Mouse (Mus musculus) ES-CJ7 (cell line): ENCODE measurements around the gene Cwc22.

ENCODE experiments used
- DNase-seq: peaks from one replicate; pipeline ENCODE4 v3.0.0; 2011; ENCODE audit warnings: low read depth, low spot score

Cwc22 gene

DNA sequence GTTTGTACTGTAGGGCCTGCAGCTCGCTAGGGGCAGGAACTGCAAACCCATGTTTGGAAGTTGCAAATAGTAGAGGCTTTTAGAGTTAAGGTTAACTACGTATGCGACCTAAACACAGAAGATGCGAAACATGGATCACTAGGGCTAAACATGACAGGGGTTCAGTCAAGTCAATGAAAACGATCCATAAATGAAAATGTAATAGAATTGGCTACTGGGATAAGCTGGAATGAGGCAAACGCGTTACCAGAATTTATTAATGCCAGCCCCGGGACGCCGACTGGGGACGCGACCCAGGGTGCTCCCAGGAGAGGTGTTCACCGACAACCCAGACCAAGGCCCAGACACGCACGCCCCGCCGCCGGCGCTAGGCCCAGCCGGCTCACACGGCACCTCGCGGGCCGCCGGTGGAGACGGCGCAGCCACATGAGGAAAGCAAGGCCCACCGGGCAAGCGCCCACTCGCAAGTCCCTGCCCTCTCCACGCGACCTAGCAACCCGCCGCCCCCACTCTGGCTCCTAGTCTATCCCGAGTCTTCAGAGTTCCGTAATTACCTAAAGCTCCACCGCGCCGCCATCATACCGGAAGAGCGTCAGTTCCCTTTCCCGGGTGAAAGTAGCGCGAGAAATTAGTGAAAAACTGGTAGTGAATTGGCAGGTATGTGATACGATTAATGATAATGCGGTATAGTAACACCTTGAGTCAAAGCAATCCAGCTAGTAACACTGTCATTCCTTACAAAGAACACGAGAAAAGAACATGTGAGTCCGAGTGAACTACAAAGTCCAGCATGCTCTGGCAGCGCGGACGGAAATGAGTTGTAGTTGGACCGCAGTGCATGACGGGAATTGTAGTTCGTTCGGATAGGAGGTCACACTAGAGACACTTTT, at the start of gene Cwc22:
Gene Cwc22, minus strand, starts transcription at position 780 of the 890 bp plus-strand sequence.
- DNase-seq = peak; percentile 94

DNA sequence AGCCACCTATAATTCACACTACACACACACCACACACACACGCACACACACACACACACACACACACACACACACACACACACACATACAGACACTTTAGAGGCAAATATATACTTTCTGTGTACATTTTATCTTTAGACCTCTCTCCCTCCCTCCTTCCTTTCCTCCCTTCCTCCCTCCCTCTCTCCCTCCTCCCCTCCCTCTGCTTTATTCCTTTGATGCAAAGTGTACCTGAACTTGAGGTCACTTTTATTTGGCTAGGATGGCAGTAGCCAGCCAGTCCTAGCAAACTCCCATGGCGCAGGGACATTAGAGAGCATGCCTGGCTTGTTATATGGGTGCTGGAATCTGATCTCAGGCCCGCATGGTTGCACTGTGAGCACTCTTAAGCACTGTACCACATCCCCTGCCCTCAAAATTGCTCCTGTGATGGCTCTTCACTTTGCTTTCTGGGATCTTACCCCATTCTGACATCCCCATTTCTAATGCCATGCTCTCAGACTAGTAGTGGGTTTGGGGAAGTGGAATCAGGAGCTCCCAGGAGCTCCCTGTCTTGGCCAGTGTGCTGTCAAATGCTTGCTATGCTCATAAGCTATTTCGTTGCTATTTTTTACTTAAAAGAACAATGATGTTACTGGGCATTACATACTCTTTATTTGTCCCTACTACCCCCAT, 47.7 kb upstream of the Cwc22 start:
- DNase-seq = no peak

DNA sequence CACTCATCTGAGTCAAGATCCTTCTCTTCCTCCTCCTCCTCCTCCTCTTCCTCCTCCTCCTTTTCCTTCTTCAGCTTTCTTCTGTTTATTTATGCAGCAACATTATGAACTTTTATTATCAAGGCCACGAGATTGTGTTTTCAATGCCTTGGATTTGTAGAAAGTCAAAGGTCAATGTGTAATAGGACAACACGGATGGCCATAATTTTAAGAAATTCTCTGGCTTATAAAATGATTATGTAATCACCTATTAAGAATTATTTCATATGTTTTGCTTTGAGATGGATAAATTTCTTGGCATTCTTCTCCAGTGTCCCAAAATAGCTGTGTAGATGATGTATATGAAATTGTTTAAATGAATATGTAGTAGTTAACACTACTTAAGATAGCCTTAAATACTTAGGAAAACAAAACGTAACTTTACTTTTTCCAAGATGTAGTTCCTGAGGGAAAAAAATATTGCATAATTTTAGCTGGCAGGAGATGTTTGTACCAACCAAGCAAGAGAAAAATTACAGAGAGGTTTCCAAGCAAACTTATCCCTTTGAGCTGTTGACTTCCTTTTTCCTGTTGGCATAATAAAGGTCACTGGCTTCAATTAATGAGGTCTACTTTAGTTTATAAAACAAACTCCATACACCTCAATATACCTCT, 46.9 kb upstream of the Cwc22 start:
- DNase-seq = no peak

DNA sequence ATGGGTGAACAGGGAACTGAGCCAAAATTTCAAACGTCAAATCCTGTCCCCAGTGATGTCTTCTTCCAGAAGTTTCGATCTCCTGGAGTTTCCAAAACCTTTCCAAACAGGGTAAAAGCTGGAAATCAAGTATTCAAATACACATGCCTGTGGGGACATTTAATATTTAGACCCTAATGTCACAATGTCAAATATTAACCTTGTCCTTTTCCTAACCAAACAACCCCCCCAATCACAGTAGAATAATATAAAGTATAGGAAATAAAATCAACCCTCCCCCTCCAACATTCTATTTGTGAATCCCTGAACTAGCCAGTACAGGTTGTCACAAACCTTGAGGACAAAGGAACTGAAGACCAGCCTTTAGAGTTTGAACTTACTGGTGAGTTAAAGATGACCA, 44.6 kb upstream of the Cwc22 start:
- no peak for DNase-seq

DNA sequence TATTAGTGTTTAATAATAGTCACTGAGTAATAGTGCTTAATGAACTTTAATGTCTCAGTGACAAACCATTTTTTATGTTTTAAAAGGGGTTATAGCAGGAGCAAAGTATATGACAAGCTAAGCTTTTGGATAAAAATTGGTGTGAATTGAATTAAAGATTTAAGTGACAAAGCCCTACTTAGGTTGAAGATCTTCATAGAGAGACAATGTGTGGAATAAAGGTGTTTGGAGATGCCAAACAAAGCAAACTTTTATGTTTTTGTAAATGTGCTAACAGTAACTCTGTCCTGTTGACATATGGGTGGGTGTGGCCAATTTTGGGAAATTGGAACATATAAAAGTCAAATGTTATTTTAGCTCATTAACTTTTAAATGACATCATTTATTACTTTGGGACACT, 43.9 kb upstream of the Cwc22 start:
- DNase-seq = no peak

DNA sequence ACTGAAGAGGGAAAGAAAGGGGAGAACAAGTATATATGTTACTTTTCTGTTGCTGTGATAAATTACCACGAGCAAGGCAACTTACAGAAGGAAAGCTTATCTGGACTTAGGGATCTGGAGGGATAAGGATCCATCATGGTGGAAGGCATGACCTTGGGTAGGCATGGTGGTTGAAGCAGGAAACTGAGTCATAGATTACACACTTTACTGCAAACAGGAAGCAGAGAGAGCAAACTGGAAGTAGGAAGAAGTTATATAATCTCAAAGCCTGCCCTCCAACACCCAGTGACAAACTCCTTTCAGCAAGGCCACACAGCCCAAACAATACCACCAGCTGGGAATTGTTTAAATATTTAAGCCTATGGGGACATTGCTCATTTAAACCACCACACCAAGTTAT, 43.2 kb upstream of the Cwc22 start:
- DNase-seq = no peak

DNA sequence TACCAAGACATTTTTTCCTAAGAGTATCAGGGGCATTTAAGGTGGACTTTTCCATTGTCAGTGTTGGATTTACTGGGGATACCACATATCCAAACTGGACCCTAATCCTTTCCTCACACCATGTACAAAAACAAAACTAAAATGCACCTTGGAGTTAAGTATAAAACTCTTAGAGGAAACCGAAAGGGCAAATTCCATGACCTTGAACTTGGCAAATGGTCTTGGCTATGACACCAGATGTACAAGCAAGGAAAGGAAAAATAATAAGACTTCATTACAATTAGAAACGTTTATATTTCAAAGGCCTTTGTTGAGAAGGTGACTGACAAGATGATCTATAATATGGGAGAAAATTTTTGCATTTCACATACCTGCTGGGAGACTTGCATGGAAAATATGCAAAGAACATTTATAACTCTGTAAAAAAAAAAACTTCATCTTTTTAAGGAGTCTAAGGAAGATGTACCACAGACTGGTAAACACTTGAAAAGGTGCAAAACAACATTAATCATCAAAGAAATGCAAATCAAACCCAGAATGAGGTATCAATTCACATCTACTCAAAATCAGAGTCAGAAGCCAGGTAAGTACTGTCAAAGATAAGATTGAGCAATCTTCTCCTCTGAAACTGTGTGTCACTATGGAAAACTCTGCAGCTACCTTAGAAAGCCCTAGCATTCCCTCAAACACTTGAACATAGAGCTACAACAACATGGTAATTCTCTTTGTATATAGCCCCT, 40.0 kb upstream of the Cwc22 start:
- no peak for DNase-seq

DNA sequence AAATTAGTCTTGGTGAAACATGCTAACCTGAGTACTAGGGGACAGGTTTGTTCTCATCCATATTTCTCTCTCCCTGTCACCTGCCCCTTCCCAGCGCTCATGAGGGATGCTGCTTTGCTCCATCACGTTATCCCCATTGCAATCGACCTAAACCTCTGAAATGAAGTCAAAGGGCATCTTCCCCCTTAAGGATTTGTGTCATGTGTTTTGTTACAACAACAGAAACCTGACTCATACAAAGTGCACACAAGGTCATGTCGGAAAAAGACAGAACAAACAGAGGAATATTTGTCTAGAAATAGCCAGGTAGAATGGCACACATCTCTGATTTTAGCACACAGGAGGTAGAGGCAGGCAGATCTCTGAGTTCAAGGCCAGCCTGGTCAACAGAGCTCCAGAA, 38.0 kb upstream of the Cwc22 start:
- DNase-seq = no peak

DNA sequence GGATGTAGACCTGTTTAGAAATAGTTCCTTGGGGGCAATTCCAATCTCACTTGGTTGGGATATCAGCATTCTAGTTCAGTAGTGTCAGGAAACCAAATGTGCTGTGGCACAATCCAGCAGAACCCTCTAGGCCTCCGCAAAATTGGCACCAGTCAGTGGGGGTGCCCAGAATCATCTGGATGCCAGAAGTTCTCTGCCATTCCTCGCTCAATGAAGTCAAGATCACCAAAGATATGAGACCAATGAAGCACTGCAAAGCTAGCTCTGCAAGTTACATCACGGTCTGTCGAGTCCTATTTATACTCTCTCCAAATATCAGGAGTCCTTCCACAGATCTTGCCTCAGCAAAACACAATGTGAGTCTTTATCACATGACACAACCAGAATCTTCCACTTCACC, 35.7 kb upstream of the Cwc22 start:
- DNase-seq = no peak

DNA sequence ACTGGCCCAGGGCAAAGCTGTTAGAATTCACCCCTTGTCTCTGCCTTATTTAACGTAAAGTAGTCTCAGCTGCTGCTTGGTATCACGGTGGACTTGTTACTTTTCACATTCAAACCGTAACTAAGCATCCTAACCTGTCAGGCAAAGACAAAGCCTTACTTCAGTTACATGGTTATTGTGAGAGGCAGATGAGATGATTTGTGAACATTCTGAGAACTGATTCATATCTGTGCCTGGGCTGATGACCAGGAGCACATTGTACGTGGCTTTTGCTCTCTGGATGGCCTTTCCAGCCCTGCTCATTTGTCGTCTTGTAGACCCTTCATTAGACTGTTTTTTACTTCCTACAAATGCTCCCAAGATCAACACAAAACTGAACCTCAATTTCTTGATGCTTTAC, 34.5 kb upstream of the Cwc22 start:
- no peak for DNase-seq

DNA sequence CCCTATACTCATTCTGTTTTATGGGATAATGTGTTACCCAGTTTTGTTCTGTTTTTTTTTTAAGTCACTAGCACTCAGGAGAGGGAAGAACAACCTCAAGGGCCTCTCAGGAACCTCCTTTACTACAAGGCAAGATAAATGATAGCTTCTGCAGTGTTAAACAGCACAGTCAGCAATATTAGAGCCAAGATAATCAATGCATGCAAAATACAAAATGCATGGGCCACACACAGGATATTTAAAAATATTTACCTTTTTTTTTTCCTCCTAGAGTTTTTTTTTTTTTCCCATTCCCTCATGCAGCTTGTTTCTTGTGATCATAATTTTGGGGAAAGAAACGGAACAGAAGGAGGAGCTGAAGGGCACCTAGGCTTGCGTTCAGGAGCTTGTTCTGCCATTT, 33.3 kb upstream of the Cwc22 start:
- no peak for DNase-seq

DNA sequence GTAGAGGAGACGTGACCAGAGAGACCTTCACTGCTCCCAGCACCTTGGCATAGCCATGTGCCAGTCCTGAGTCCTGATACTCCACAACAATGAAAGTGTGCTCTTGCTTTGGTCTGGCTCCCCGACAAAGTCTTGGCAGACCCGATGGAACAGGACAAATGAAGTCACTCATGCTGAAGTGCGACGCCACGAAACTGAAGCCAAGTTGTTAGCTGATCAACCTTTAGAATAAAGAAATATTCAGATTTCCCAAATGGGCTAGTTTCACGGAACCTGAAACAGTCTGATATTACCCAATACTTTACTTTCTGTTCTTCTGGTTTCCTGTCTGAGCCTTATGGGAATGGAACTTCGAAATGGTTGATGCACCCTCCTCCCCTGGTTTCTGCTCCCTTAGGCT, 32.9 kb upstream of the Cwc22 start:
- no peak for DNase-seq

DNA sequence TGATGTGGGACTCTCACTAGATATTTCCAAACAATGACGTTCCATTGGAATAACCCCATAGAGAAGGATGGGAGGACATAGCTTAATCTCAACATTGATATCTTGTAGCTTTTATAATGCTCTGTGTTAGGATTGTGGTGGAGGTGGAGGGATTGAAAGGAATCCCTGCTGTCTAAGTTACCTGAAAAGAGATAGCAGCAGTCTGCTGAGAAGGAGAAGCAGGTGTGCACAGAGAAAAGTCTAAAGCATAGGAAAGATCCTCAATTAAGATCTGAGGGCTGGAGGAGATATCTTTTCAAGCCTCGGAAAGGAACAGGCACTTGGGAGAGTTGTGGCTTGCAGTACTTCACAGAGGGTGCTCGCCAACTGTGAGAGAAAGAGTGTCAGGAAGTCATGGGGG, 32.1 kb upstream of the Cwc22 start:
- no peak for DNase-seq

DNA sequence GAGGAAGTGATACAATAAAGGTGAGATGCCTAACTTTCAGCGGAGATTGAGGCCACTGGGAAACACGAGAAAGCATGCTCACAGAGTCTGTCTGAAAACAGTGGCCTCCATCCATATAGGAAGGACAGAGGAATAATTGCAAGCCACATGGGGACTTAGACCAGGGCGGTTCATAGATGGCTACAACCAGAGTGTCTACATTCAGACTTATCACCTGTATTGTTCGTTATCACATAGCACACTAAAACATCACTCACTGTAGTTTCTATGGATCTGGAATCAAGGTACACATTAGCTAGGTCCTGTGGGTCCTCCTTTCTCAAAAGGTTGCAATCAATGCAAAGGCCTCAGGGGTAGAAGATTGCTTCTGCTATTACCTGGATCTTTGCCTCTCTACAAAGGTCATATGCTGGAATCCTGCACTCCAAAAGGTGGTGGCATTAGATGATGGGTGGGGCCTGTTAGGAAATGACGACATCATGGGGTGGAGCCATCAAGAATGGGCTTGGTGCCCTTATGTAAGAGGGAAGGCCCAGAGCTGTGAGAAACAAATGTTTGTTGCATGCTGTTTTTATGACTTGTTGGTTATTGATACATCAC, 30.2 kb upstream of the Cwc22 start:
- no peak for DNase-seq

DNA sequence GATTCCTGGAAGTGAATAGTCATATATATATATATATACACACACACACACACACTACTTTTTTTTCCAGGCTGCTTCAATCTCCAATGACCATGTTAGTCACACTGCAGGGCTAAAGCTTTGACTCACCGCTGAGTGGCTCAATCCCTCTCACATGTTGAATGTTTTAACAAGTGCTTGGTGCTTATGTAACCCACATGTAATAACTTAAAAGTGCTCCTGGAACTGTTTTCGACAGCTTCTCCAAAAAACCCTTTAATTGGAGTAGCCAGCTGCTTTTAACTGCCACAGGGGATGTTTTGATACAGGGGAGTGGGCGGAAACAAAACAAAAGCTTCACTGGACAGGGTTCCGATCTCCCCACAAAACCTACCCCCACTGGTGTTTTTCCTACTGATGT, 29.4 kb upstream of the Cwc22 start:
- DNase-seq = no peak

DNA sequence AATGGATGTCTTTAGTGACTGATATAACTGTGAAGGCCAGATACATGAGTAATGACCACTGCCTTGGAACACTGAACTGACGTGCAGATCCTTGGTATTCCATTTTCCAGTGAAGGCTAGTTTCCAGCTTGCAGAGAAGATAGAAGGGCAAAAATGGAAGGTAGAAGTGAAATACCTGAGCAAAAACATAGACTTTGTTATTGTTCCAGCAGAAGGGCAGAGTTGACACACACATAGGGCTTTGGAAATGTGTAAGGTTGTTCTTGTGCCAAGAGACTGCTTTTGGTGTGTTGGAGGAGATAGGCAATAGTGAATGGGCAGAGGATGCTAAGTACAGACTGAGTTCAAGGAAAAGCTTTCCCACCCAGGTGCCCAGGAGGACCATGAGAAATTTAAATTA, 28.8 kb upstream of the Cwc22 start:
- DNase-seq = no peak

DNA sequence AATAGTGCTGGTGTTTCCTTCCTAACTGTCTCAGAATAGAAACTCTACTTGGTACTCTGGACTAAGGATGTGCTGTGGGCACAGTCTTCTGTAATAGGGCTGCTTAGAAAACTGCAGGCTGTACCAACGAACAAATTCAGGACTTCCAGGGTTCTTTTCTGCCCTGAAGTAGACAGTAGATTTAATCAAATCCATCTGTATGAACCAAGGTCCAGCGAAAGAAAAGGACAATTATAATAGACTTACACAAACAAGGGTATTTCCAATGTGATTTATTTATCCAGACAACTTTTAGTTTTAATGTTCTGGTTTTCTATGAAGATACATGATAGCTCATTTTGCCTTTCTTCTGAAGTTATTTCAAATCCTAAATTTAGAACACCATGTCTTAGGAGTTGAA, 28.2 kb upstream of the Cwc22 start:
- DNase-seq = no peak

DNA sequence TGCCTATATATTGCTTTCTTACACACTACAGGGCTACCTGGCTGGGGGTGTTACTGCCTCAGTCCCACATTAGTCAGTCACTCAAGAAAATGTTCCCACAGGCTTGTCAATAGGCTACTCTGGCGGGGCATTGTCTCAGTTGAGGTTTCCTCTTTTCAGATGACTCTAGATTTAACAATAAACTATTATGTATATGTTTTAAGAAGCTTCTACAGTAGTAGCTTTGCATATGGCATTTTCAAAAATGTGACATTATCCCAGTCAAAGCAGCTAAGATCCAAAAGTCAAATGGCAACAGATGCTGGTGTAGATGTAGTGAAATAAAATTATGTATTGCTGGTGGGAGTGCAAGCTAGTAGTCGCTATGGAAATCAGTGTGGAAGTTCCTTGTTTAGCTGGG, 27.1 kb upstream of the Cwc22 start:
- no peak for DNase-seq

DNA sequence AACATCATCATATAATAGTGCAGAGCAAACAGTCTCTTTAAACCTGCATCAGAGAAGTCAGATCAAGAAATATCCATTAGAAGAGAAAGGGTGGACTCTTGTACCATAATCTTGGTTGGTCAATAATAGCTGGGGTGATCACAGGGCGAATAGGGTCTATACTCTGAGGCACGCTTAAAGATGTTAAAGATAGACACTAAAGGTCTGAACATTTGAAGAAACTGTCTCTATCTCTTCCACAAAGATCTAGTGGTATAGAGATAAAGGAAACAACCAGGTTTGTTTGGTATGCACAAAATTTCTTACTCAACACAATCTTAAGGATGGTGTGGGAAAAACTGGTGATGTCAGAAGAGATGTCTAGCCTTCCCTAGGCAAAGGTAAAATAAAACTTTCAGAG, 26.4 kb upstream of the Cwc22 start:
- no peak for DNase-seq

DNA sequence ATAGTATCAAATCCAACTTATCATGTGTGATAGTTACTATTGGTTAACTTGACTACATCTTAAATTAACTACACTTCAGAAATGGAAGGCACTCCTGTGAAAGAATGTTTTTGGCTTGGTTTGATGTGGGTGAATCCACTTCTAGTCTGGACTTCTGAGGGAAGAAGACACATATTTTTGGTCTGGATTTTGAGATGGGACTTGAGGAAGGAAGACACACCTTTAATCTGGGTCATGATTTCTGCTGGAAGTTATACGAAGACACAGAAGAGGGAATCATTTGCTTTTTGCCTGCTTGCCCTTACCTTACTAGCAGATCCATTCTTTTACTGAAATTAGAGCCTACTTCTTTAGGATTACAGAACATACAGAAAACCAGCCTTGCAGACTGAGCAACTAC, 25.7 kb upstream of the Cwc22 start:
- no peak for DNase-seq

DNA sequence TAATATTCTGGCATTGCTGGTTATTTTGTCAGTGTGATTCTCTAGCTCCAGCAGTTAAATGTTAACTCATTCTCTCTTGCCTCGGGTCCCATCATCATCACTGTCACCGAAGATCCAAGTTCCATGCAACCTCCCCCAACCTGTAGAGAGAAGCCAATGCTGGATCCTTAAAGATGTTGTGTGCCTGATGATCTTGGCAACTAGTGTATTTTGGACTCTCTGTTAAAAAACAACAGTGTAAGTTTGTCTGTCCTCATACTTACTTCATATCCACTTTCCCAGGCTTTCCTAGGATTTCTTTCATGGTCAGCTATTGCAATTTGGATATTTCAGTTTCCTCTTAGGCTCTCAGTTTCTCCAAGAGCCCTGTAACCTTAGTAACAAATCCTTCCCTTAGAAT, 25.2 kb upstream of the Cwc22 start:
- no peak for DNase-seq

DNA sequence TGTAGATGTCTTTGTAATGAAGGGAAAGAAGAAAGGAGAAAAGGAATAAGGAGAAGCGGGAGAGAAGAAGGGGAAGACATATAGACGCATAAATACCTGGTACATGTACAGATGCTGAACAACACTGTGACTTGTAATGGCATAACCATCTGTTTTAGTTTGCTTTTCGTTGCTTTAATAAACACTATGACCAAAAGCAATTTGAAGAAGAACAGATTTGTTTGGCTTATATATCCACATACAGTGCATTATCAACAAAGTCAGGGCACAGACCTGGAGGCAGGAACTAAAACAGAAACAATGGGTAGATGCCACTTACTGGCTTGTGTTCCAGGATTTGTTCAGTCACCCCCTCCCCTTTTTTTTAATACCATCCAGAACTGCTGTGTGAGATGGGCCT, 24.4 kb upstream of the Cwc22 start:
- DNase-seq = no peak
